Mouse (Mus musculus) adrenal gland (tissue): Measurements from ENCODE around the gene Emd.
"Not testable (repeated sequence)": the region's sequence is repeated elsewhere in the genome, so short reads cannot be mapped to it uniquely, and the experiment has no call there.

Experiments used
- intact Hi-C: fragments of 180-260 bp; cut with DNase I; formaldehyde crosslinking; loops from one replicate; pipeline ENCODE4 v1.15.1; 2025
- long read RNA-seq, 2 experiments: library from polyadenylated mRNA; unstranded; transcript quantifications; one replicate each; pipeline ENCODE4 v2.0.0; 2020; ENCODE audit warnings: borderline replicate concordance in 1 of 2; ENCODE audit not compliant: insufficient replicate concordance in 1 of 2

Gene Emd
- long read RNA-seq, experiment 1, transcript Emd-202 (6 exons, 1,338 nt) = major isoform, 15 of 20 reads
- long read RNA-seq, experiment 1, partial matches to known transcripts = 2 of 20 reads
- long read RNA-seq, experiment 1, other reads (novel, unspliced or antisense) = 0 of 20 reads
- long read RNA-seq, experiment 2, transcript Emd-204 (5 exons, 768 nt) = minor isoform, 7 of 35 reads
- long read RNA-seq, experiment 2, transcript Emd-202 (6 exons, 1,338 nt) = major isoform, 23 of 35 reads
- long read RNA-seq, experiment 2, partial matches to known transcripts = 0 of 35 reads
- long read RNA-seq, experiment 2, other reads (novel, unspliced or antisense) = 0 of 35 reads

- intact Hi-C loops = no loop called here
Measured at GRCm38 (mm10) chrX:74254153-74254887, at the start of gene Emd. Gene Emd (plus strand): TSS chrX:74254687.

- intact Hi-C loops = no loop called here
Measured at GRCm38 (mm10) chrX:74218496-74218895, 36.0 kb upstream of the Emd start.

- intact Hi-C loops = no loop called here
Measured at GRCm38 (mm10) chrX:74219449-74219848, 35.0 kb upstream of the Emd start.

- intact Hi-C loops = not testable (repeated sequence)
Measured at GRCm38 (mm10) chrX:74220099-74220498, 34.4 kb upstream of the Emd start.

DNA sequence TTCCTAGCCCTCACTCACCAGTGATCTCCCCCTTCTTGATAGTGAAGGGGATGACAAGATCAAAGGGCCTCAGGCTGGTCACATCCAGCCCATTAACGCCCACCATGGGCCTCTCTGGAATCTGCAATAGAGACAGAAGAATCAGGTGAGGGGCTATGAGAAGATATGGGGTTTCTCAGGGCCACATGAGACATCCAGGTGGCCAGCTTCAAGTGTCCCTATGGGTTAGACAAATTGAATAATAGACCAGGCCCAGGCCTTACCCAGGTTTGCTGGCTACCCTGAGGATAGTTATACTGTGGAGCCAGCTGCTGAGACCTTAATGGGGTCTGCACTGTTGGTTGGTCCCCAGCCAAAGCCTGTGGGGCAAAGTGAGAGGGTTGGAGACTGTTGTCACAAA is 24.4 kb upstream of the Emd start:
- intact Hi-C loops = no loop called here

DNA sequence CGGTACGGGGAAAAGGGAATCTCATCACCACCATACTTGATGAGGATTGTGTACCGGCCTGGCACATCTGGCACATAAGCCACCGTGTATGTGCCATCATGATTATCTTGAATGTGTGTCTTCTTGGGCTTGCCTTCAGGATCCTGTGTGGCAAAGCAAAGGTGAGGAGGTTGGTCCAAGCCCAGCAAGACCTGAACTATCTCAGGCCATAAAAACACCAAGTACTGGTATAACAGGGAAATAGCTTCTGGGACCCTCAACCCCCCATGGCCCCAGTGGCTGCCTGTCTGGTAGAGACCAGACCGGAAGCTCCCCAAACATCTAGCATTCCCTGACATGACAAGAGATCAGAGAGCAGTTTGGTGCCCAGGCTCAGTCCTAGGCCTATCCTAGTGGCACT is 21.3 kb upstream of the Emd start:
- intact Hi-C loops = no loop called here

GRCm38 (mm10) chrX:74240332-74240731 is 14.2 kb upstream of the Emd start:
- intact Hi-C loops = loop anchor here (10.0 kb wide), 2 partner anchors 126 to 216 kb away; partner anchors contain the start of gene Irak1

DNA sequence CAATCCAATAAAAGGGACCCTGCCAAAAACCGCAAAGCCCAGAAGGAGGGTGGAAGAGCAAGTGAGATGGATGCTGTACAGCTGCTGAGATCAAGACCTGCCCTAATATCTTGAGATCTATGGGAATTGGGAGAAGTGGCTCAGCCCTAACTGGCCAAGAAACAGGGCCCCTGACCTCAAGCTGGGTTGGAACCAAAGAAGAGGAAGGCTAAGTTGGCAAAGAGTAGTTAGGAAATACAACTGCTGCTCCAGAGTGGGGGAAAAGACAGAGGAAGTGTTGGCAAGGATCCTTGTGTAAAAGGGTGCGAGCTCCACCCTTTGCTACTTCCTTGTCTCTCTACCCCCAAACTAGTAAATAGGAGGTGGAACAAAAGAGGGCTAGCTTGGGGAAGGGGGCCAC is 11.1 kb upstream of the Emd start:
- intact Hi-C loops = loop anchor here (10.0 kb wide), 2 partner anchors 129 to 219 kb away; partner anchors contain the start of gene Irak1

DNA sequence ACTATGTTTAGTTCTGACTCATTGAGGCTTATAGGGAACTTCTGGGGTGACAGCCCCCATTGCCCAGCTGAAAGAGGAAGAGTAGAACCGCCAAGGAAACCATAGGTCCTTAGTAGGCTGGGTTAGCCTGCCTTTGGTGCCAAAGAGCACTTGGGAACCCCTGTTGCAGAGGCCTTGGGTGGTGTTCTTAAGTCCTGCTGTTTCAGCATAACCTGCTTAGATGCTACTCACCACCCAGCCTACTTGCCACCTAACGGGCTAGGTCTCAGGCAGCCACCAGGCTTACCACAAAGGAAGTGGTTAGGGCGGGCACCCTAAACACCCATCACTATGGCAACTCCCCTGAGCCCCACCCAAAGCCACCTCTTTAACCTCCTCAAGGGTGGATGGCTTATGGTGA is 10.7 kb upstream of the Emd start:
- intact Hi-C loops = loop anchor here (10.0 kb wide), 2 partner anchors 129 to 219 kb away; partner anchors contain the start of gene Irak1

GRCm38 (mm10) chrX:74244614-74245083 is 9.8 kb upstream of the Emd start:
- intact Hi-C loops = loop anchor here (5.0 to 10.0 kb wide), 3 partner anchors 63 to 220 kb away; partner anchors contain the start of gene Irak1

DNA sequence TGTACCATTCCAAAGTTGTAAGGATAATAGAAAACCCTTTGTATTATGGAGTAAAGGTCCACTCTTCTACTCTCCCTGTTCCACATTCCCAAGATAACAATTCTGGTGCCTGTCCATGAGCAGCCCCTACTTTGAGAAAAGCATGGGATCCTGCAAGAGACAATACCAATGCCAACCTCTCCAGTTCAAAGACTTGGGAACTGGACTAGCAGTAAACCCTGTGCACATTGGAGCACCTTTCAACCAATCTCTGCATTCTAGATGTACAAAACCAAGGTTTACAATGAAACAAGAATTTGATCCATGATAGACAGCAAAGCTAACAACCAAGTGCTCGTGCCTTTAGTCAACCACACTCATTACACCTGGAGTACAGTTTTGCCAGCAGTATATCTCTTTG is 9.4 kb upstream of the Emd start:
- intact Hi-C loops = loop anchor here (5.0 to 10.0 kb wide), 3 partner anchors 62 to 220 kb away; partner anchors contain the start of gene Irak1

GRCm38 (mm10) chrX:74245687-74246086 is 8.8 kb upstream of the Emd start:
- intact Hi-C loops = loop anchor here (5.0 to 10.0 kb wide), 3 partner anchors 62 to 221 kb away; partner anchors contain the start of gene Irak1

GRCm38 (mm10) chrX:74246213-74246681 is 8.2 kb upstream of the Emd start:
- intact Hi-C loops = loop anchor here (5.0 to 10.0 kb wide), 3 partner anchors 61 to 221 kb away; partner anchors contain the start of gene Irak1

DNA sequence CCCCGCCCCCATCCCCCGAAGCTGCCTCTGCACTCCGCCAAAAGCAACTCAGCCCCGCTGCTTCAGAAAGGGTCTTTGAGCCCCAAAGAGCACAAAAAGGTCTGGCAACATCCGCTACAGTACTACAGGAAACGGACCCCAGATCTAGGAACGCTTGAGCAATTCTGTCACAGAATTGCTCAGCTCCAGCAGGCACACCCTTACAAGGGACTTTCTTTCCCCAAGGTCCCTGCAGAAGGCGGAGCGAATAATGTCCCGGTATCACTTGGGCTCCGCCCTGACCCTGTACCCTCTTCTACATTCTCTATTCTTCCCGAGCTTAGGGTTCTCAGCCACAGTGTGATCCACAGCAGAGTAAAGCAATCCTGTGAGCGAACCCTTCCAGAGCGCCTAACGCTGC is 7.8 kb upstream of the Emd start:
- intact Hi-C loops = loop anchor here (5.0 to 10.0 kb wide), 3 partner anchors 61 to 222 kb away; partner anchors contain the start of gene Irak1

DNA sequence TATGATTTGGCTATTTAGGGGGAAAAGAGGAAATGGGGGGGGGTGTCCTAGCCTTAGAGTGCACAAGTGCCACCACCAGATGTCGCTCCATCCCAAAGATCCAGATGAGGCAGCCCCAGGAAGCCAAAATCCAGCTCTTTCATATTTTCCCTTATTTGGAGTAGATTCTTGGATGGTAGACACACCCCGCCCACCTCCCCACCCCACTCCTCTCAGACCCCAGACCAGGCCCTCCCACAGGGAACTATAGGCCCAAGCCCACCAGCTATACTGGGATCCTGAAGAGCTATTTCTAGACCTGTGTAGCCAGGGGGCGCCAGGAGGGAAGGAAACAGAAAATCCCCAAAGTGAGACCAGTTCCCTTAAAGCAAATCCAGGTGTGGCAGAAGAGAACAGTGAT is 5.8 kb upstream of the Emd start:
- intact Hi-C loops = loop anchor here (2.0 to 10.0 kb wide), 4 partner anchors 59 to 224 kb away; partner anchors contain the start of gene Irak1

- intact Hi-C loops = loop anchor here (2.0 to 10.0 kb wide), 4 partner anchors 58 to 225 kb away; partner anchors contain the start of gene Irak1
Measured at GRCm38 (mm10) chrX:74249615-74250014, 4.9 kb upstream of the Emd start, which contains the start of gene Flna. Gene Flna (minus strand): TSS chrX:74249820.

DNA sequence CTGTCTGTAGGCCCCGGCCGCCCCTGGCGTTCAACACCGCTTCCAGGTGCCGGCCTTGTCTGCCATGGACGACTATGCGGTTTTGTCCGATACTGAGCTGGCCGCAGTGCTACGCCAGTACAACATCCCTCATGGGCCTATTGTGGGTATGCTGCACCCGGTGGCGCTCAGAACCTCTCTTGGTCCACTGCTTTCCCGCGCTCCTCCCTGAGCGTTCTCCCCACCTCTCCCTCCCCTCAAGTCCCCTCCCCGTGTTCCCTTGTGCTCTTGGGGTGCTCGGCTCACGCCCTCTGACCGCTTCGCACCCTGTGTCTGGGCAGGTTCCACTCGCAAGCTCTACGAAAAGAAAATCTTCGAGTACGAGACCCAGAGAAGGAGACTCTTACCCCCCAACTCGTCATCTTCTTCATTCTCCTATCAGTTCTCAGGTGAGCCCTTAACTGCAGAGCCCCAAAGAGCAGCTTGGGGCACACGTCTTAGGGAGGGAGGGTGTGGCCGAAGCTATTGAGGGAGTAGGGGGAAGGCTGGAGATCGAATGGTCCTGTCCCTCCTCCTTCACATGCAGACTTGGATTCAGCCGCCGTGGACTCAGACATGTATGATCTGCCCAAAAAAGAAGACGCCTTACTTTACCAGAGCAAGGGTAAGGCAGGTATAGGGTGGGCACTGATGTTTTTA is 540 bp downstream of the Emd start:
- intact Hi-C loops = no loop called here

DNA sequence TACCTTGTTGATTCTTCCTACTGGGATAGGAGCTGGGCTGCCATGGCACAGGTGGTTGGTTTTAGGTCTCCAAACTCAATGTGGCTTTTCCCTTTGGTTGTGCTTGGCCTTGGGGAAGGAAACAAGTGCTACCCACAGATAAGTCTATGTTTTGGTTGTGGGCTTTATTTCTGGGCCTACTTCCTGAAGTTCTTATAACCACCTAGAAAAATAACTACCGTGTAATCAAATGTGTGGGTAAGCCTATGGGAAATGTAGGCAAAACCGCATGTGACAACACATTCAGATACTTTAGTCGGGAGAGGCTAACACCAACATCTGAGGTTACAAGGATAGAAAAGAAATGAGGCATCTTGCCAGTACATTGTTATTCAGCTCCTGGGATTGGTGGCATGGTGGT is 3.3 kb downstream of the Emd start:
- intact Hi-C loops = no loop called here

- intact Hi-C loops = no loop called here
Measured at GRCm38 (mm10) chrX:74269736-74270061, 15.2 kb downstream of the Emd start.

- intact Hi-C loops = no loop called here
Measured at GRCm38 (mm10) chrX:74270062-74270901, 15.8 kb downstream of the Emd start, which contains the start of gene Rpl10. Gene Rpl10 (plus strand): TSS chrX:74270812.
